Mouse (Mus musculus): Measurements from ENCODE around the gene Tspan18. TPM values are rescaled to one million over a fixed set of nuclear protein-coding genes. Genes with fewer than 3 reads are reported as not detected.

The Tspan18 gene
- total RNA-seq, 1 experiment, result 1.4 TPM

GRCm38 (mm10) chr2:93286321-93286720 is 48.0 kb downstream of the Tspan18 start:
- Histone ChIP-seq H3K9me3 (ENCODE audit: control insufficient read depth, insufficient read depth, low read depth, low read length) (no peaks in the 10 kb centered on the region), H3K36me3 (ENCODE audit: control insufficient read depth, insufficient read depth, low read length, poor library complexity, severe bottlenecking) (no peaks in the 10 kb centered on the region), H3K9ac (ENCODE audit: insufficient read depth, low read depth, low read length, poor library complexity, severe bottlenecking) (no peak overlapping the region), H3K4me3 (ENCODE audit: insufficient read depth in 1 of 2, low read depth in 1 of 2, low read length in 2 of 2, poor library complexity in 1 of 2, severe bottlenecking in 1 of 2) (no peak overlapping the region), H3K27ac (ENCODE audit: insufficient read depth, low read depth, low read length, poor library complexity, severe bottlenecking) (no peak overlapping the region), H3K4me1 (ENCODE audit: control insufficient read depth in 2 of 2, insufficient read depth in 2 of 2, low read length in 2 of 2, poor library complexity in 1 of 2) (no peaks in the 10 kb centered on the region; a peak in 1 of 4 replicates)
- in situ Hi-C loops (cut with MboI; ENCODE audit: low sequenced_read_pairs in 2 of 2, unreplicated experiment in 2 of 2), result no loop called here
- no peak for DNase-seq (ENCODE audit: low read depth, low spot score)
- no peak for TF ChIP-seq CHD2 (IDR thresholded peaks at IDR 0.05; ENCODE audit: low read depth, low read length)
- no peak for TF ChIP-seq MAFK (IDR thresholded peaks at IDR 0.05; ENCODE audit: insufficient read depth, low read depth, low read length)
- TF ChIP-seq ZNF384 (IDR thresholded peaks at IDR 0.05; ENCODE audit: low read depth, low read length), result no peak
- TF ChIP-seq ZC3H11A (IDR thresholded peaks at IDR 0.05; ENCODE audit: borderline replicate concordance, low read depth, low read length), result no peak
- TF ChIP-seq HCFC1 (IDR thresholded peaks at IDR 0.05; ENCODE audit: borderline replicate concordance, insufficient read depth, low read length), result no peak

- no peak overlapping the region for H3K4me3 ChIP-seq (ENCODE audit: insufficient read depth in 1 of 2, low read depth in 1 of 2, low read length in 2 of 2, poor library complexity in 1 of 2, severe bottlenecking in 1 of 2)
- no peak overlapping the region for H3K9ac ChIP-seq (ENCODE audit: insufficient read depth, low read depth, low read length, poor library complexity, severe bottlenecking)
- H3K4me1 ChIP-seq (ENCODE audit: control insufficient read depth in 2 of 2, insufficient read depth in 2 of 2, low read length in 2 of 2, poor library complexity in 1 of 2), result no peaks in the 10 kb centered on the region; a peak in 1 of 4 replicates
- DNase-seq (ENCODE audit: low read depth, low spot score), result no peak
- H3K36me3 ChIP-seq (ENCODE audit: control insufficient read depth, insufficient read depth, low read length, poor library complexity, severe bottlenecking), result no peaks in the 10 kb centered on the region
- H3K27ac ChIP-seq (ENCODE audit: insufficient read depth, low read depth, low read length, poor library complexity, severe bottlenecking), result no peak overlapping the region
- in situ Hi-C loops (cut with MboI; ENCODE audit: low sequenced_read_pairs in 2 of 2, unreplicated experiment in 2 of 2), result no loop called here
- H3K9me3 ChIP-seq (ENCODE audit: control insufficient read depth, insufficient read depth, low read depth, low read length), result no peaks in the 10 kb centered on the region
- TF ChIP-seq ZC3H11A (IDR thresholded peaks at IDR 0.05; ENCODE audit: borderline replicate concordance, low read depth, low read length) (no peak), ZNF384 (IDR thresholded peaks at IDR 0.05; ENCODE audit: low read depth, low read length) (no peak), HCFC1 (IDR thresholded peaks at IDR 0.05; ENCODE audit: borderline replicate concordance, insufficient read depth, low read length) (no peak), CHD2 (IDR thresholded peaks at IDR 0.05; ENCODE audit: low read depth, low read length) (no peak), MAFK (IDR thresholded peaks at IDR 0.05; ENCODE audit: insufficient read depth, low read depth, low read length) (no peak)
Observed at GRCm38 (mm10) chr2:93285842-93286241, 48.5 kb downstream of the Tspan18 start.

- no peak overlapping the region for H3K27ac ChIP-seq (ENCODE audit: insufficient read depth, low read depth, low read length, poor library complexity, severe bottlenecking)
- in situ Hi-C loops (cut with MboI; ENCODE audit: low sequenced_read_pairs in 2 of 2, unreplicated experiment in 2 of 2), result no loop called here
- no peak for TF ChIP-seq MAFK (IDR thresholded peaks at IDR 0.05; ENCODE audit: insufficient read depth, low read depth, low read length)
- no peak for TF ChIP-seq ZC3H11A (IDR thresholded peaks at IDR 0.05; ENCODE audit: borderline replicate concordance, low read depth, low read length)
- no peak for TF ChIP-seq HCFC1 (IDR thresholded peaks at IDR 0.05; ENCODE audit: borderline replicate concordance, insufficient read depth, low read length)
- TF ChIP-seq ZNF384 (IDR thresholded peaks at IDR 0.05; ENCODE audit: low read depth, low read length), result no peak
- no peak for TF ChIP-seq CHD2 (IDR thresholded peaks at IDR 0.05; ENCODE audit: low read depth, low read length)
Observed at GRCm38 (mm10) chr2:93284625-93285024, 49.7 kb downstream of the Tspan18 start.

GRCm38 (mm10) chr2:93283481-93284293 is 50.6 kb downstream of the Tspan18 start:
- H3K9ac ChIP-seq (ENCODE audit: insufficient read depth, low read depth, low read length, poor library complexity, severe bottlenecking), result no peak overlapping the region
- no peak overlapping the region for H3K27ac ChIP-seq (ENCODE audit: insufficient read depth, low read depth, low read length, poor library complexity, severe bottlenecking)
- H3K36me3 ChIP-seq (ENCODE audit: control insufficient read depth, insufficient read depth, low read length, poor library complexity, severe bottlenecking), result no peaks in the 10 kb centered on the region
- no peaks in the 10 kb centered on the region for H3K4me1 ChIP-seq (ENCODE audit: control insufficient read depth in 2 of 2, insufficient read depth in 2 of 2, low read length in 2 of 2, poor library complexity in 1 of 2)
- in situ Hi-C loops (cut with MboI; ENCODE audit: low sequenced_read_pairs in 2 of 2, unreplicated experiment in 2 of 2), result no loop called here
- no peaks in the 10 kb centered on the region for H3K9me3 ChIP-seq (ENCODE audit: control insufficient read depth, insufficient read depth, low read depth, low read length)
- no peak overlapping the region for H3K4me3 ChIP-seq (ENCODE audit: insufficient read depth in 1 of 2, low read depth in 1 of 2, low read length in 2 of 2, poor library complexity in 1 of 2, severe bottlenecking in 1 of 2)
- DNase-seq (ENCODE audit: low read depth, low spot score), result no peak
- no peak for TF ChIP-seq ZC3H11A (IDR thresholded peaks at IDR 0.05; ENCODE audit: borderline replicate concordance, low read depth, low read length)
- TF ChIP-seq CHD2 (IDR thresholded peaks at IDR 0.05; ENCODE audit: low read depth, low read length), result no peak

More at GRCm38 (mm10) chr2:93284625-93285024, 49.7 kb downstream of the Tspan18 start:
- no peak for DNase-seq (ENCODE audit: low read depth, low spot score)
- Histone ChIP-seq H3K9me3 (ENCODE audit: control insufficient read depth, insufficient read depth, low read depth, low read length) (no peaks in the 10 kb centered on the region), H3K36me3 (ENCODE audit: control insufficient read depth, insufficient read depth, low read length, poor library complexity, severe bottlenecking) (no peaks in the 10 kb centered on the region), H3K9ac (ENCODE audit: insufficient read depth, low read depth, low read length, poor library complexity, severe bottlenecking) (no peak overlapping the region), H3K4me1 (ENCODE audit: control insufficient read depth in 2 of 2, insufficient read depth in 2 of 2, low read length in 2 of 2, poor library complexity in 1 of 2) (no peaks in the 10 kb centered on the region), H3K4me3 (ENCODE audit: insufficient read depth in 1 of 2, low read depth in 1 of 2, low read length in 2 of 2, poor library complexity in 1 of 2, severe bottlenecking in 1 of 2) (no peak overlapping the region)
